Mouse (Mus musculus) neural tube, embryonic 12.5 days (tissue): Measurements from ENCODE around the gene Hmgcl. TPM values are rescaled to one million over a fixed set of nuclear protein-coding genes. Genes with fewer than 3 reads are reported as not detected.

ENCODE experiments used
- ATAC-seq: fragments of 200-750 bp; cut with Nextera tagmentation; 2 replicates; pipeline ENCODE4 v1.8.0; 2017; ENCODE audit warnings: low read depth, mild to moderate bottlenecking, moderate TSS enrichment, moderate library complexity; ENCODE audit not compliant: low FRiP score
- H3K27ac ChIP-seq: fragments of 300-500 bp; sonication (generic); 2 replicates; pipeline ENCODE4 v1.5.1; 2016
- H3K27me3 ChIP-seq: fragments of 300-500 bp; sonication (generic); replicated peaks from 2 replicates; pipeline ENCODE4 v1.6.1; 2016; ENCODE audit warnings: mild to moderate bottlenecking
- H3K36me3 ChIP-seq: fragments of 300-500 bp; sonication (generic); 2 replicates; pipeline ENCODE4 v1.6.1; 2016; ENCODE audit warnings: mild to moderate bottlenecking
- H3K4me1 ChIP-seq: fragments of 300-500 bp; sonication (generic); 2 replicates; pipeline ENCODE4 v1.6.1; 2016
- H3K4me2 ChIP-seq: fragments of 300-500 bp; sonication (generic); replicated peaks from 2 replicates; pipeline ENCODE4 v1.6.1; 2016; ENCODE audit warnings: mild to moderate bottlenecking
- H3K4me3 ChIP-seq: fragments of 300-500 bp; sonication (generic); 2 replicates; pipeline ENCODE4 v1.5.1; 2016
- H3K9ac ChIP-seq: fragments of 300-500 bp; sonication (generic); 2 replicates; pipeline ENCODE4 v1.6.1; 2016; ENCODE audit warnings: mild to moderate bottlenecking
- H3K9me3 ChIP-seq: fragments of 300-500 bp; sonication (generic); 2 replicates; pipeline ENCODE4 v1.6.1; 2016; ENCODE audit warnings: mild to moderate bottlenecking
- WGBS: fragments of 180-500 bp; shearing (Covaris S2); methylation state at CpG from one replicate; pipeline ENCODE4 v1.1.7; 2016; 5-methylcytosine and 5-hydroxymethylcytosine counted together
- polyA plus RNA-seq: library from polyadenylated mRNA; unstranded; fragments of >200 nt; fragmentation: Nextera tagmentation; extraction: Ambion mirVana; gene quantifications from 2 replicates; pipeline ENCODE4 v1.2.1, GENCODE M21; 2016

Gene Hmgcl
- polyA plus RNA-seq, 1 experiment from 2014 or later = 56.6 TPM

DNA sequence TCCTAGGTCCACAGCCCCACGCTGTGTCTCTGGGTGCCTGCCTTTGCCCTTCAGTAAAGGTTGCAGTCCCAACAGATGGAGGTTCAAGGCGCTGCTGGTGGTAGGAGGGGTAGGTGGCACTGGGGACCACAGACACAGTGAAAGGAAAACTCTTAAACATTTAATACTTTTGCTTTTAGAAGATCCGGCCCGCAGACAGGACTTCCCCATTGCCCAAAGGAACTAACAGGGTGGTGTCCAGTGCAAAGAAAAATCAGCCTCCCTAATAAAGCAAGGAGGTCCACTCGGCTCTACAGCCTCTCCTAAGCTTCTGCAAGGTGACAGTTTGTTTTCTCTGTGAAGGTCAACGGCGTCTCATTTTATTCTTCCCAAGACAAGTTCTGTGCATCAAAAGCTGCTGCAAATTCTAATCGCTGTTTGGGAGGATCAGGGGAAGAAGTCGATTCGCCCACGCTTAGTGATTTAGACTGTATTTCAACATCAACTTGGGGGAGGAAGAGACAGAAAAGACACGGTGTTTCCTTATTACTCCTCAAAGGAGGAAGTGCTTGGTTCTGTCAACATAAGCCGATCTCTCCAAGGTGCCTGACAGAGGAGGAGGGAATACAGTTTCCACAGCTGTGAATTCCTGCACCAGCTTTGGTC is 27.5 kb upstream of the Hmgcl start:
- ATAC-seq = no peak
- H3K9me3 ChIP-seq = no peaks in the 10 kb centered on the region
- H3K27ac ChIP-seq = no peak overlapping the region
- no peak overlapping the region for H3K4me2 ChIP-seq
- no peak overlapping the region for H3K4me3 ChIP-seq
- H3K36me3 ChIP-seq = no peaks in the 10 kb centered on the region; the same call in 1 of the 2 replicates
- H3K4me1 ChIP-seq = peaks cover 10% of the 10 kb centered on the region
- 89% methylated on average over 13 of the region's 13 CpGs for WGBS
- H3K27me3 ChIP-seq = no peaks in the 10 kb centered on the region
- no peak overlapping the region for H3K9ac ChIP-seq

GRCm38 (mm10) chr4:135919280-135919639 is 27.0 kb upstream of the Hmgcl start:
- Histone ChIP-seq H3K4me3 (no peak overlapping the region), H3K9ac (no peak overlapping the region), H3K9me3 (no peaks in the 10 kb centered on the region), H3K27ac (no peak overlapping the region), H3K4me1 (peaks cover 10% of the 10 kb centered on the region), H3K4me2 (no peak overlapping the region), H3K27me3 (no peaks in the 10 kb centered on the region), H3K36me3 (no peaks in the 10 kb centered on the region; the same call in 1 of the 2 replicates)
- ATAC-seq = no peak
- WGBS = 90% methylated on average over 3 of the region's 3 CpGs

GRCm38 (mm10) chr4:135920304-135921241 is 25.7 kb upstream of the Hmgcl start, which contains the start of gene Fuca1:
TSS of gene Fuca1 (plus strand) at chr4:135920735.
- Histone ChIP-seq H3K4me2 (peak within 1 kb of the TSS; percentile 92), H3K4me1 (peaks cover 10% of the 10 kb centered on the region), H3K27ac (peak within 1 kb of the TSS; percentile 39; the same call in 1 of the 2 replicates), H3K27me3 (no peaks in the 10 kb centered on the region), H3K4me3 (peak within 1 kb of the TSS; percentile 79), H3K9me3 (no peaks in the 10 kb centered on the region), H3K9ac (peak within 1 kb of the TSS; percentile 74), H3K36me3 (peaks cover 2% of the 10 kb centered on the region; the same call in 1 of the 2 replicates)
- peak; percentile 98 for ATAC-seq
- 2% methylated on average over 60 of the region's 60 CpGs for WGBS

DNA sequence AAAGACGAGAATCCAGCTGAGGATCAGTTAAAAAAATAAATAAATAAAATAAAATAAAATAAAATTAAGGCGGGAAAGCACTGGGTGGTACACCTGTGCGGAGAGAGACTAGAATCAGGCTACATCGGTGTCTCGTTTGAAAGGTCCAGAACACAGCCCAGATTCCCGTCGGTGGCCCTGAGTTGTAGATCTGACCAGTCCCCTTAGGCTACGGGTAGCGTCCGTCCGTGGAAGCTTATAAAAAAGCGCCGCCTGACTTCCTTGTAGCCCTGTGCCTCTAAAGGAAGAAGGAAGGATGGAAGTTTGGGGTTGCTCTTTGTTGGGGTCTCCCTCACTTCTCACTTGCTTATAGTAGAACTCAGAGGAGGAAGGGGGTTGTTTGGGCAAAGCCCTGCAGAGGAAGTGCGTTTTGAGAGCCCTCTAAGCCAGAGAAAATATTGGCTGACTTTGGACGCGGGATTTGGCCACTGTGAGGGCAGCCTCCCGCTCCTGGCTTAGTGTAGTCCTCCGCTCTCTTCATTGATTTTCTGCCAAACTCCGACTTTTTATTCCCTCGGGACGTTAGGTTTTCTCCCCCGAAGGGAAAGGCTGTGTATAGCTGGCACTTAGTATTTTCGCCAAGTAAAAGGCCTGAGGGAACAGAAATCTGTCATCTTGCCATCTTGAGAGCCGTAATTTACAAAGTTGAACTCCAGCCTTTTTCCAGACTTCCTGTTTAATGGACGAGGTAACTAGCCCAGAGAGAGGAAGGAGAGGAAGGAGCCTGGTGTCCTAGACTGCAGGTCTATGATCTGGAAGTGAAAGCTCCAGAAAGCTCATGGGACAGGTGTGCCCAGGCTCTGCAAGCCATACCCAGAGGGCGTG is 24.8 kb upstream of the Hmgcl start:
- H3K36me3 ChIP-seq = peaks cover 10% of the 10 kb centered on the region; the same call in 1 of the 2 replicates
- 8% methylated on average over 26 of the region's 26 CpGs for WGBS
- H3K4me2 ChIP-seq = peak overlapping the region; percentile 92
- ATAC-seq = 0 out of 2 replicates have a peak, but pooled peaks have one; percentile 35
- peak overlapping the region; percentile 74 for H3K9ac ChIP-seq
- no peaks in the 10 kb centered on the region for H3K9me3 ChIP-seq
- H3K27me3 ChIP-seq = no peaks in the 10 kb centered on the region
- H3K4me3 ChIP-seq = peak overlapping the region; percentile 79
- H3K4me1 ChIP-seq = peaks cover 10% of the 10 kb centered on the region
- peak overlapping the region; percentile 39; the same call in 1 of the 2 replicates for H3K27ac ChIP-seq

GRCm38 (mm10) chr4:135922190-135922589 is 24.1 kb upstream of the Hmgcl start:
- peaks cover 13% of the 10 kb centered on the region; the same call in 1 of the 2 replicates for H3K36me3 ChIP-seq
- no peaks in the 10 kb centered on the region for H3K27me3 ChIP-seq
- WGBS = 88% methylated on average over 1 of the region's 1 CpGs
- no peaks in the 10 kb centered on the region for H3K9me3 ChIP-seq
- no peak overlapping the region; the same call in 1 of the 2 replicates for H3K4me3 ChIP-seq
- no peak overlapping the region for H3K9ac ChIP-seq
- no peak for ATAC-seq
- H3K4me1 ChIP-seq = peaks cover 10% of the 10 kb centered on the region
- no peak overlapping the region for H3K27ac ChIP-seq
- H3K4me2 ChIP-seq = peak overlapping the region; percentile 92

DNA sequence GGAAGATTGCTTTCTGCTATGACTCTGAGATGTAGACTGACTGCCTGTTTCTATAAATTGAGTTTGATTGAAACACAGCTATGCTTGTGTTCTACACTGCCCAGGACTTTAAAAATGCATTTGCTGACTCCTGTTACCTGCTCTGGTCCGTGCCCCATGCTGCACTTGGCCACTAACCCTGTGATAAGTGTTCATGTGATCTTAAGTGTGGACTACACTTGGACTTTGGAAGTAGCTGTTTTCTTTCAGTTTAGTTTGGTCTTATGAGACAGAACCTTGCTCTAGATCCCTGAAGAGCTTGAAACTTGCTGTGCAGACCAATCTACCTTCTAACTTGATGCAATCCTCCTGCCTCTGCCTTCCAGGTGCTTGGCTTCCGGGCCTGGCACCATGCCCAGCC is 21.8 kb upstream of the Hmgcl start:
- peaks cover 10% of the 10 kb centered on the region for H3K4me1 ChIP-seq
- no peaks in the 10 kb centered on the region for H3K9me3 ChIP-seq
- no peaks in the 10 kb centered on the region for H3K27me3 ChIP-seq
- no peak overlapping the region for H3K4me2 ChIP-seq
- no peak overlapping the region for H3K9ac ChIP-seq
- H3K4me3 ChIP-seq = no peak overlapping the region
- WGBS = 90% methylated on average over 2 of the region's 2 CpGs
- peaks cover 13% of the 10 kb centered on the region; the same call in 1 of the 2 replicates for H3K36me3 ChIP-seq
- H3K27ac ChIP-seq = no peak overlapping the region
- no peak for ATAC-seq

GRCm38 (mm10) chr4:135925341-135925740 is 20.9 kb upstream of the Hmgcl start:
- no peak overlapping the region for H3K9ac ChIP-seq
- no peak overlapping the region for H3K27ac ChIP-seq
- no peak for ATAC-seq
- H3K27me3 ChIP-seq = no peaks in the 10 kb centered on the region
- peaks cover 10% of the 10 kb centered on the region for H3K4me1 ChIP-seq
- no peak overlapping the region for H3K4me3 ChIP-seq
- WGBS = 87% methylated on average over 5 of the region's 5 CpGs
- H3K9me3 ChIP-seq = no peaks in the 10 kb centered on the region
- H3K4me2 ChIP-seq = no peak overlapping the region
- H3K36me3 ChIP-seq = peaks cover 14% of the 10 kb centered on the region; the same call in 1 of the 2 replicates

DNA sequence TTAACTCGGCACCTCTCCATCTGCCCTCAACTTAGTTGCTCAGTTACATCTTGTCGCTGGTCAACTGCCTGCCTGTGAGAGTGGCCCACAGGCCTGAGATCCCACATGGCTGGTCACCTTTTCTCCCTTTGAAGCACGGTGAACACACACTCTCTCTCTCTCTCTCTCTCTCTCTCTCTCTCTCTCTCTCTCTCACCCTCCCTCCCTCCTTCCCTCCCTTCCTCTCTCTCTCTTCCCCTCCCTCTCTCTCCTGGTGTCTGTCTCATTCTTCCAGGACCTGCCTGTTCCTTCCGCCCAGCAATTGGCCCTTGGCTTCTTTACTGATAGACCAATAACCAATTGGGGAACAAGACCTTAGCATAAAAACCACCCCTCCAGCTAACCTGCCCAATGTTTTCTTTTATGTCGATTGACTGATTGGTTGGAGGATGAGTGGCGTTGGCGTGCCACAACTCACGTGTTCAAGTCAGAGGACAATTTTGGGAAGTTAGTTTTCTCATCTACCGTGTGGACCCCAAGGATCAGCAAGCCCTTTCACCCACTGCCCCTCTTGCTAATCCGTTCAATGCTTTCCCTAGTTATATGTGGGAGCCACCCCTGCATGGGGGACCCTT is 19.9 kb upstream of the Hmgcl start:
- Histone ChIP-seq H3K9me3 (no peaks in the 10 kb centered on the region), H3K4me2 (no peak overlapping the region), H3K27ac (no peak overlapping the region), H3K4me1 (peaks cover 8% of the 10 kb centered on the region), H3K36me3 (peaks cover 22% of the 10 kb centered on the region; the same call in 1 of the 2 replicates), H3K4me3 (no peak overlapping the region), H3K9ac (no peak overlapping the region), H3K27me3 (no peaks in the 10 kb centered on the region)
- 88% methylated on average over 10 of the region's 10 CpGs for WGBS
- ATAC-seq = no peak

DNA sequence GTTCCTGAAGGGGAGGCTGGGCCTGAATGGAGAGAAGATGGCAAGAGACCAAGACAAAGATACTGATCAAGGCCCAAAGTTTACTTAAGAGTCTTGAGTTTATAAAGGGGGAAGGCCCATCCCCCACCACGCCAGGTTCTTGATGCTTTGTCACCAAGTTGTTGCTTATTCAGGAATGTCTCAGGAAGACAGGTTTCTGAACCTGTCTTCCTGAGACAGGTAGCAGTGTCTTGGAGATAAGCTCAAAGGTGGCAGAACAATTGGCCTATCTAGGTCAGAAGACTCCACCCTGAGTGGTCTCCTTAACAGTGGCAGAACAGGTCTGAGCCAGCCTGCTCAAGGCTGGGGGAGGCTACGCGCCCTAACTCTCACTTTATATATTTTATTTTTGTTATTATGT is 19.4 kb upstream of the Hmgcl start:
- H3K36me3 ChIP-seq = peaks cover 22% of the 10 kb centered on the region; the same call in 1 of the 2 replicates
- no peak overlapping the region for H3K4me2 ChIP-seq
- H3K4me1 ChIP-seq = peaks cover 3% of the 10 kb centered on the region
- H3K27ac ChIP-seq = no peak overlapping the region
- no peak overlapping the region for H3K4me3 ChIP-seq
- no peaks in the 10 kb centered on the region for H3K27me3 ChIP-seq
- no peaks in the 10 kb centered on the region for H3K9me3 ChIP-seq
- H3K9ac ChIP-seq = no peak overlapping the region
- no peak for ATAC-seq
- 97% methylated on average over 3 of the region's 3 CpGs for whole genome bisulfite sequencing

GRCm38 (mm10) chr4:135928376-135928775 is 17.9 kb upstream of the Hmgcl start:
- Histone ChIP-seq H3K4me2 (no peak overlapping the region), H3K4me3 (no peak overlapping the region), H3K9ac (no peak overlapping the region), H3K27ac (no peak overlapping the region), H3K4me1 (no peaks in the 10 kb centered on the region), H3K9me3 (no peaks in the 10 kb centered on the region), H3K27me3 (no peaks in the 10 kb centered on the region), H3K36me3 (peaks cover 29% of the 10 kb centered on the region)
- WGBS = 85% methylated on average over 9 of the region's 9 CpGs
- ATAC-seq = no peak

- no peak for ATAC-seq
- Histone ChIP-seq H3K36me3 (peaks cover 33% of the 10 kb centered on the region), H3K27ac (no peak overlapping the region), H3K9me3 (no peaks in the 10 kb centered on the region), H3K27me3 (no peaks in the 10 kb centered on the region), H3K9ac (no peak overlapping the region), H3K4me1 (no peaks in the 10 kb centered on the region), H3K4me2 (no peak overlapping the region), H3K4me3 (no peak overlapping the region)
- 88% methylated on average over 5 of the region's 5 CpGs for WGBS
Observed at GRCm38 (mm10) chr4:135929405-135929804, 16.8 kb upstream of the Hmgcl start.
